Mouse (Mus musculus) macrophage (primary cell): ENCODE data around the gene Zdhhc1. TPM values are rescaled to one million over a fixed set of nuclear protein-coding genes. Genes with fewer than 3 reads are reported as not detected.

Experiments used
- H3K27ac ChIP-seq: fragments of 350-480 bp; formaldehyde crosslinking; 2 replicates; pipeline ENCODE4 v1.9.0; 2021
- H3K36me3 ChIP-seq: fragments of 350-480 bp; formaldehyde crosslinking; 2 replicates; pipeline ENCODE4 v1.9.0; 2021; ENCODE audit errors: inconsistent target
- H3K4me3 ChIP-seq: fragments of 350-480 bp; formaldehyde crosslinking; 2 replicates; pipeline ENCODE4 v1.9.0; 2021; ENCODE audit errors: inconsistent target
- H3K79me2 ChIP-seq: fragments of 350-480 bp; formaldehyde crosslinking; 2 replicates; pipeline ENCODE4 v1.9.0; 2021; ENCODE audit errors: inconsistent target
- WGBS: methylation state at CpG from one replicate; pipeline ENCODE4 v1.1.7; 2026; ENCODE audit warnings: inconsistent platforms; ENCODE audit not compliant: missing documents; 5-methylcytosine and 5-hydroxymethylcytosine counted together
- polyA plus RNA-seq: library from polyadenylated mRNA; stranded (reverse); fragments of 250-400 nt; gene quantifications from 3 replicates; pipeline ENCODE4 v1.2.4, GENCODE M21; 2018; ENCODE audit warnings: inconsistent platforms

Zdhhc1 gene
- polyA plus RNA-seq, 1 experiment from 2014 or later: 7.3 TPM

DNA sequence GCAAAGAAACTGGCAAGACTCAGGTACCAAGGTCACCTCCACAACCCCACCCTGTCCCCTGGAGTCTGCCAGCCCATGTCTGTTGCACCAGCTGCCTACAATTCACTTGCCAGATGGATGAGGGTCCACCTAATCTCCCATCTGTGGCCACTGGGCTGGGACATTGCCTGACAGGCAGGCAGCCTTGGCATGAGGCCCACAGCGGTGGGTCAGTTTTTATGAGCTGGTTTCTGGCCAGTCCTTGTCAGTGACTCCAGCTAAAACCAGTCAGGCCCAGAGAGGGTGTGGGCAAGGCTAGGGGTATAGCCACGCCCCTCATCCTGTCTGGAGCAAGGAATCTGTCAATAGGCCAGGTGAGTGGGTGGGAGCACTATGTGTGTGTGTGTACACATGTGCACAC is 30.4 kb upstream of the Zdhhc1 start:
- H3K4me3 ChIP-seq: no peak overlapping the region
- 93% methylated on average over 2 of the region's 2 CpGs for WGBS
- no peak overlapping the region for H3K27ac ChIP-seq
- H3K79me2 ChIP-seq: peaks cover 62% of the 10 kb centered on the region
- peaks cover 86% of the 10 kb centered on the region for H3K36me3 ChIP-seq

DNA sequence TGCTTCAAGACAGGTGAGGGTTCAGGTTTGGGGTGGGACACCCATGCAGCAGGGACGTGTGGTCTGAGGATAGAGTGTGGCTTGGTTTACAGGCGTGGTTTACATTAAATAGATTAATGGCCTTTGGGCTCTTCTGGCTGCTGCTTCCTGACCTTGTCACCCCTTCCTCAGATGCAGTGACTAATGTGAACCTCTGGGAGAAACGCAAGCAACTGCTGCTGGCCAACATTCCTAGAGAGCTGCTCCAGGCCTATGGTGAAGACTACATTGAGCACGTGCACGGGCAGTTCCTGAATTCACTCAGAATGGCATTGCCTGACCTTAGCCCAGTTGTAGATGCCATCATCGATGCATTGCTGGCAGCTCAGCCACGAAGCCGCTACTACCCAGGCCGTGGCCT is 26.2 kb upstream of the Zdhhc1 start:
- Histone ChIP-seq H3K27ac (no peak overlapping the region), H3K79me2 (peaks cover 19% of the 10 kb centered on the region; the same call in 1 of the 2 replicates), H3K4me3 (no peak overlapping the region), H3K36me3 (peaks cover 54% of the 10 kb centered on the region)
- WGBS: 87% methylated on average over 9 of the region's 9 CpGs

DNA sequence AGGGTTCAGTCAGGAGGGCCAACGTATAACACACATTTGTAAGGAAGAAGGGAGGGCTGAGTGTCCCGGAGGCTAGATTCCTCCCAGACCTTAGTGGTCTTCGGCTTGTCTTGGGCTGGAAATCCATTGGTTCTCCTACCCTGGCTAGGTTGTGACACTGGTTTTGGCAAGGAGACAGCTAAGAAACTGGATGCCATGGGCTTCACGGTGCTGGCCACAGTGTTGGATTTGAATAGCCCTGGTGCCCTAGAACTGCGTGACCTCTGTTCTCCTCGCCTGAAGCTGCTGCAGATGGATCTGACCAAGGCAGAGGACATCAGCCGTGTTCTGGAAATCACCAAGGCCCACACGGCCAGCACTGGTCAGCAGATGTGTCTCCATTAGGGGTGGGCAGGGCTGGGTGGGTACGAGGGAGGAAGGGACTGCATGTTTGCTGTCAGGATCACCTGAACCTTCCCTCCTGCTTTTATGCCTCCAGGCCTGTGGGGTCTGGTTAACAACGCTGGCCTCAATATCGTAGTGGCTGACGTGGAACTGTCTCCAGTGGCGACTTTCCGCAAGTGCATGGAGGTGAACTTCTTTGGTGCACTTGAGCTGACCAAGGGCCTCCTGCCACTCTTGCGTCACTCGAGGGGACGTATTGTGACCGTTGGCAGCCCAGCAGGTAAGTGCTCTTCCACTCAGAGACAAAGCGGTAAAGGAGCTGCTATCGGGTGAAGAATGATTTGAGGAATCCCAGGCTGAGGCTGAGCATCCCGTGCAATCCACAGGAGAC is 25.5 kb upstream of the Zdhhc1 start:
- H3K79me2 ChIP-seq: peaks cover 12% of the 10 kb centered on the region; the same call in 1 of the 2 replicates
- no peak overlapping the region for H3K27ac ChIP-seq
- WGBS: 91% methylated on average over 20 of the region's 21 CpGs
- peaks cover 47% of the 10 kb centered on the region for H3K36me3 ChIP-seq
- H3K4me3 ChIP-seq: no peak overlapping the region

DNA sequence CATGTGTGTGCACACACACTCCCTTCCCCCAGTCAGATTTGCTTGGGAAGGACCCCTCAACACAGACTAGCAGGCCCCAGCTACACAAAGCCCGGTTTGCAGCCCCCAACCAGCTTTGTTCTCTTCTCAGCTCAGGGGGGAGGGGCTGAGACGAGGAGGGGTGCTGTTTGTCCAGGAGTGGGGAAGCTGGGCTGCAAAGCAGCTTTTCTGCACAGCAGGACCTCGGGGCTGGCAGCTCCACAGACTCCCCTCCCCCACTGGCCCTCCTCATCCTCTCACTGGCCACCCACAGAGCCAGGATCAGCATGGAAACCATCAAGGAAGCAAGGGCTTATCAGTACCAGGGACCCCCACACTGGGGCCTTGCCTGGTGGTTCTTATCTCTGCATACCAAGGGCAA is 24.4 kb upstream of the Zdhhc1 start:
- no peak overlapping the region for H3K4me3 ChIP-seq
- H3K27ac ChIP-seq: no peak overlapping the region
- 68% methylated on average over 3 of the region's 3 CpGs for WGBS
- peaks cover 37% of the 10 kb centered on the region for H3K36me3 ChIP-seq
- H3K79me2 ChIP-seq: peaks cover 1% of the 10 kb centered on the region; the same call in 1 of the 2 replicates

DNA sequence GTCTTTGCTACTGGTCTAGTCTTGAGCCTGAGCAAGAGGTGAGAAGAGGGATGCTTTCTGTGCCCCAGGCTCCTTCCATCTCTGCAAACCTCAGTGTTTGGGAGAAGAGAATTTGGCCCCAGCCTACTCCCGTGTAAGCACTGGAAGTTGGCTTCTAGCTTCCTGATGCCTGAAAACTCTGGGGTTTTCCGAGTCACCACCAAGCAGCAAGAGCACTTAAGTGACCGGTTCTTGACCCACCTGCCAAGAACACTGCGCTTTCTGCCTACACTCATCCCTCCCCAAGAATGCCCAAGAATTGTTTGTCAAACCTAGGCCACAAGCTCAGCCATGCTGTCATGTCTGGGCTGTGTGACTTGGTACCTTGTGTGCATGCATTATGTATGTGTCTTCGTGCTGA is 23.8 kb upstream of the Zdhhc1 start:
- no peak overlapping the region for H3K4me3 ChIP-seq
- H3K27ac ChIP-seq: no peak overlapping the region
- WGBS: 85% methylated on average over 5 of the region's 5 CpGs
- H3K79me2 ChIP-seq: no peaks in the 10 kb centered on the region; the same call in 1 of the 2 replicates
- peaks cover 32% of the 10 kb centered on the region for H3K36me3 ChIP-seq

DNA sequence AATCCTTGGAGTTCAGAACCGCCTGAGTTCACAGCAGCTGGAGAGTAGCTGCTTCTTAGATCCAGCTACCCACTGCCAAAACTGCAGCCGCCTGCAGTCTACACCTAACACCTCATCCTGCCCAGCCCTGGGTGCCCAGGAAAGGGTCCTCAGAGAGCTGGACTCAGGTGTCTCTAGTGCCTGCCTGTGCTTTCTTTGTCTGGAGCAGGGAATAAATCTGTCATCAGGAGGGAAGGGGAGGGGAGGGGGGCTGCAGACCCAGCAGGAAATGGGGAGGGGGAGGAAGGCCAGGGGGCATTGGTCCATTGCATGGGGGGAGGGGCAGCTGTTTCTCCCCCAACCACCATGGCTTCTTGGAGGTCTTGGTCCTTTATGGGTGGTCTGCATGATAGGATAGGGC is 22.9 kb upstream of the Zdhhc1 start:
- H3K79me2 ChIP-seq: no peaks in the 10 kb centered on the region
- H3K4me3 ChIP-seq: no peak overlapping the region
- H3K36me3 ChIP-seq: peaks cover 23% of the 10 kb centered on the region
- no peak overlapping the region for H3K27ac ChIP-seq
- WGBS: 42% methylated on average over 2 of the region's 2 CpGs

DNA sequence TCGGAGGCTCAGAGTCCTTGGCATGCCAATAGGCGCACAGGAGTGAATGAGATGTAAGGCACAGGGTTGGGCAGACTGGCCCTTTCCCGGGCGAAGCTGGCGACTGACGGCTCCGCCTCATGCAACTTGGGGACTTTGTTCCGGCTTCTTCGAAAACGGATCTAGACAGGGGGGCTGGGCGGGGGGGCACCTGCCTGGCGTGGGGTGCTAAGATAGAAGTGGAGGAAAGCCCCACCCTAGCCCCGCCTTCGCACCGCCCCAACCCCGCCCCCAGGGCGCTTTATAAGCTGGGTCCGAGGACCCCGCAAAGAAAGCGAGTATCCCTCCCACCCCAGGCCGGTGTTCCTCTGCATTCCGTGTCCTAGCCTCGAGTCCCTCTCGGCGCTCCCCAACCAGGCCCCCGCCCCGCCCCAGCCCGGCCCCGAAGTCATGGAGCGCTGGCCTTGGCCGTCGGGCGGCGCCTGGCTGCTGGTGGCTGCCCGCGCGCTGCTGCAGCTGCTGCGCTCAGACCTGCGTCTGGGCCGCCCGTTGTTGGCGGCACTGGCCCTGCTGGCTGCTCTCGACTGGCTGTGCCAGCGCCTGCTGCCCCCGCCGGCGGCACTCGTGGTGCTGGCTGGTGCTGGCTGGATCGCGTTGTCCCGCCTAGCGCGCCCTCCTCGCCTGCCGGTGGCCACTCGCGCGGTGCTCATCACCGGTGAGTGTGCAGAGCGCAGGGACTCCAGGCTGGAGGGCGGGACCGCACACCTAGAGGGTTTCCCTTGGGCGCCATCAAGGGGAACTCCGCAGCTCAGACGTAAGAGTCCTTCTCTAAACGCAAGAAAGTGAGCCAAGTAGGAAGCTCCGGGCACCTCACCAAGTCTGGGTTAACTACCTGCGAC is 22.0 kb upstream of the Zdhhc1 start, which contains the start of gene Hsd11b2:
Gene Hsd11b2, plus strand, starts transcription at position 320 of the 878 bp plus-strand sequence.
- Histone ChIP-seq H3K36me3 (peaks cover 14% of the 10 kb centered on the region), H3K4me3 (no peak within 1 kb of the TSS), H3K27ac (no peak within 1 kb of the TSS), H3K79me2 (no peaks in the 10 kb centered on the region)
- 1% methylated on average over 56 of the region's 68 CpGs for WGBS

DNA sequence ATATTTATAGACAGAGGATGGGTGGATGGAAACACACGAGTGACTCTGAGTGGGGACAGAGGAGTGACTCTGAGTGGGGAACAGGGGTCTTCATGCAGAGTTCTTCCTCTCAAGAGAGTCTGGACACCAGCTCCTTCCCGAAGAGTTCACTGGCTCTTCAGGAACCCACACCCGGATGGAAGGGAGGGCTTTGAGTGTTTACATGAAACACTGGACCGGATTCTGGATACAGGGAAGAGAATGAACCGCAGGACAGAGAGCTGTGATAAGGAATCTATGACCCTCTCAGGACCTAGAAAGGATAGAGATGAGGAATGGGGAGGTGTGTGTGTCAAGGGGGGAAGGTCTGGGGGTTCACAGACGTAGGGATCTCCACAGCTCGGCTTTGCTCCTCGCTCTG is 20.6 kb upstream of the Zdhhc1 start:
- 68% methylated on average over 8 of the region's 8 CpGs for WGBS
- no peaks in the 10 kb centered on the region for H3K79me2 ChIP-seq
- no peak overlapping the region for H3K27ac ChIP-seq
- H3K4me3 ChIP-seq: no peak overlapping the region
- peaks cover 7% of the 10 kb centered on the region; the same call in 1 of the 2 replicates for H3K36me3 ChIP-seq

DNA sequence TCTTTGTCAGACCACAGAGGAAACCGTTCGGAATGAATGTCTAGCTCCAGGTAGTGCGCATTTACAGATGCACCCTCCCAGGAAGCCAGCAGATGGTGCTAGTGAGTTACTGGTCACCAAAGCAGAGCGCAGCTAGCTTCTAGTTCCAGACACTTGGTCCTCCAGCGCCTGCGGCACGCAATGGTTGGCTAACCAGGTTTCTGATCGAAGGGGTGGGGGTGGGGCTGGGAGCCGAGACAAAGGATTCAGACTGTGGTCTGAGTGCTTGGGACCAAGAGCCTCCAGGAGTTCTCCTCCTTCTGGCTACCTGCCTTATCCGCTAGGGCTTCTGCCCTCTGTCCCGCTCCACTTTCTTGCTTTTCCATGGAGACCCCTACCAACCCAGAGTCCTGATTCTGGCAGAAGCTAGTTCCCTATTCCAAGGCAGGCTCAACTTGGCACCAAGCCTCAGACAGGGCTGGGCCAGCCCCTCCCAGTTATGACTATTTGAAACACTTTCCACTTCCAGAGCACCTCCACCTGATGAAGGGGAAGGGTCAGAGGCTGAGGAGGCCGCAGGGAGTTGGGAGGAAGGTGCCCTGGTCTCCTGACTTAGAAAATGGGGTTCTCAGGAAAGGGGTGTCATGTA is 19.4 kb upstream of the Zdhhc1 start:
- Histone ChIP-seq H3K36me3 (0 out of 2 replicates have a peak, but pooled peaks cover under 1% of the 10 kb centered on the region), H3K27ac (no peak overlapping the region), H3K79me2 (no peaks in the 10 kb centered on the region), H3K4me3 (no peak overlapping the region)
- WGBS: 13% methylated on average over 12 of the region's 12 CpGs

DNA sequence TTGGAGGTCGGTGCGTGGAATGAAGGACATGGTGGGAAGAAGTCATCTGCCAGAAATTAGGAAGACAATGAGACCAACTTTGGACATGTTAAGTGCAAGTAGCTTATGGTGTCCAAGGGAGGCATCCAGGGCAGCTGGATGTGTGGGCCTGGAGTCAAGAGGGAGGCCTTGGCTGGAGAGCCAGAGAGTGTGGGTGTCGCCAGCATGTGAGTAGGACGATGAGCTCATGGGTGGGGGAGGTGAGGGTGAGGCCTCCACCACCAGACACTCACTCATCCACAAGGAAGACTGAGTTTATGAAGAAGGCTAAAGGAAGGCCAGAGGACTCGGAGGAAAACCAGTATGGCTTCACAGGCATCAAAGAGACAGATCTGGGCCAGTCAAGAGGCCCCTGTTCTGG is 18.0 kb upstream of the Zdhhc1 start:
- WGBS: 90% methylated on average over 5 of the region's 5 CpGs
- Histone ChIP-seq H3K79me2 (no peaks in the 10 kb centered on the region), H3K4me3 (no peak overlapping the region), H3K27ac (no peak overlapping the region), H3K36me3 (no peaks in the 10 kb centered on the region)

DNA sequence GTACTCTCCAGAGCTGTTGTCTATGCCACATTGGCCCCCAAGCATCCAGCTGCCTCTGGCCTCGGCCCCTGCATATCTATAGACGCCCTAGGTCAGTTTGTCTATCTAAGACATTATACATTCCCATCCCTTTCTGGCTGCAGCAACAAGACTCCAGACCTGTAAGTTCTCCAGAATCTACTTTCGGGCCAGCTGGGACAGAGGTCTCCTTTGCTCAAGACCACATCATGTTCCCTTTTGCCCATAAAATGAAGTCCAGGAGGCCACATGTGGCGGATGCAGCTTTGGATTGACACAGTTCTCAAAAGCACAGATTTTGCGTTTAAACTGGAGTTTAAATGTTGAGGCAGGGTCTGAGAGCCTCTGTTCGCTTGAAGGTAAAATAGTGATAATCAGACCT is 17.5 kb upstream of the Zdhhc1 start:
- Histone ChIP-seq H3K36me3 (no peaks in the 10 kb centered on the region), H3K79me2 (no peaks in the 10 kb centered on the region), H3K4me3 (no peak overlapping the region), H3K27ac (no peak overlapping the region)
- 96% methylated on average over 6 of the region's 6 CpGs for WGBS

DNA sequence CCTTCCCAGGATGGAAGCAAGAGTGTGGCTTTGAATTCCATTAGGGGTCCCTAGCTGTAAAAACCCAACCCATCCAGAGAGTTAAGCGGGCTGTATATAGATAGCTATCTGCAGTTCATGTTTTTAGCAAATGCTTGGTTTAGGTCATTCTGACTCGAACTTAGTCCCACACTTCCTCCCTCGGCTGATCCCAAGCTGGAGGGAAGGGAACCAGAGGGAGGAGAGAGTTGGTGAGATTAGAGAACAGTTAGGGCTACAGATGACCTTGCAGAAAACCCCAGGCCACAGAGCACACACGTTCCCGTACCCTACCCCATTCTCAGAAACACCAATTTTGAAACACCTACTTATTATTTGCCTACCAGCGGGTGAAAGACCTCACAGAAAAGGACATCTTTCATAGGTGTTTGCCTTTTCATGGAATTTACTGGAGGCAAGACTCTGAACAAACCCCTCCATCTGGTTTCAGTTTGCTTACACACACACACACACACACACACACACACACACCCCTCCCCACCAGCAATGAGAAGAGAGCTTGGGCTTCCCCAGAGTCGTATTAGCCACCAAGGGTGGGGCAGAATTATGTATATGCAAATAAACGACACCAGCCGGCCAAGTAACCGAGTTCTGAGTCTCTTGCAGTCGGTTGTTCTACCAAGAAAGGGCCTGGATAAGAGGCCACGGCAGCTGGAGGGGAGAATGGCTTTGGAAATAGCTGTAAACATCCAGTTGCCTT is 13.5 kb upstream of the Zdhhc1 start:
- no peaks in the 10 kb centered on the region for H3K79me2 ChIP-seq
- no peaks in the 10 kb centered on the region for H3K36me3 ChIP-seq
- H3K4me3 ChIP-seq: no peak overlapping the region
- H3K27ac ChIP-seq: no peak overlapping the region
- WGBS: 39% methylated on average over 8 of the region's 12 CpGs

DNA sequence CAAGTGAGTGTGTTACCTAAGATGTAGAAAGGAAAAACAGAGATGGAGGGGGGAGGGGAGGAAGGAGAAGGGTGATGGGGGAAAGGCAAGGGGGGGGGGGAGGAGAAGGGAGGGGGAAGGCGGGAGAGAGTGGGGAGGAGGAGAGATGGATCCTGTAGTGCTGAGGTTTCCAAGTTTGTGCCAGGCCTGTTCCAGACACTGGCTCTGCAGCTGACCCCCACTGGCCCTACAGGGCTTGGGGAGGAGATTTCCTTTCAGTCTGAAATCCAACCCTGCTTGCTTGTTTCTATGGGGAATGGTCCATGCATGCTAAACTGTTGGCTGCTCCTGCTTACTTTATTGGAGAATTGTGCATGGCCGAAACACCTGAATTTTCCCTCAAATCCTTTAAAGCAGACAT is 12.1 kb upstream of the Zdhhc1 start:
- Histone ChIP-seq H3K4me3 (no peak overlapping the region), H3K36me3 (no peaks in the 10 kb centered on the region), H3K79me2 (no peaks in the 10 kb centered on the region), H3K27ac (no peak overlapping the region)
- 100% methylated on average over 1 of the region's 2 CpGs for WGBS

DNA sequence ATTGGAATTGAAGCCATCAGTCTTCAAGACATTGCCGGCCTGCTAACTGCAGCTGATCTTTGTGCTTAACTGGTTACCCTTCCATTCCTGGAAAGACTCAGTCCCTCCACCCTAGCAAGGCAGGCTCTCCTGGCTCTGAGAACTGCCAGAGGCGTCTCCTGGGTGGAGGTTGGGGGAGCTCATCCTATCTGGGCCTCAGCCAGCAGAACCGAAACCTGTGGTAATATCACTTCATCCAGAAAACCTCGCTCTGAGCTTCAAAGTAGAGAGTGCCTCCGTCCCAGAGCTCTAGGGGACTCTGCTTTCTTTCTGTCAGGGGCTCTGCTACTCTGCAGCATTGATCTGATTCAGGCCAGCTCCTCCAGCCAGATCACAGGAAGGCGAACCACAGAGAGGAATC is 10.3 kb upstream of the Zdhhc1 start:
- 51% methylated on average over 6 of the region's 6 CpGs for WGBS
- Histone ChIP-seq H3K79me2 (no peaks in the 10 kb centered on the region), H3K36me3 (no peaks in the 10 kb centered on the region), H3K4me3 (no peak overlapping the region), H3K27ac (no peak overlapping the region)
